11 mouse cellular contexts compared by ENCODE assay signal in the genomic region with DNA sequence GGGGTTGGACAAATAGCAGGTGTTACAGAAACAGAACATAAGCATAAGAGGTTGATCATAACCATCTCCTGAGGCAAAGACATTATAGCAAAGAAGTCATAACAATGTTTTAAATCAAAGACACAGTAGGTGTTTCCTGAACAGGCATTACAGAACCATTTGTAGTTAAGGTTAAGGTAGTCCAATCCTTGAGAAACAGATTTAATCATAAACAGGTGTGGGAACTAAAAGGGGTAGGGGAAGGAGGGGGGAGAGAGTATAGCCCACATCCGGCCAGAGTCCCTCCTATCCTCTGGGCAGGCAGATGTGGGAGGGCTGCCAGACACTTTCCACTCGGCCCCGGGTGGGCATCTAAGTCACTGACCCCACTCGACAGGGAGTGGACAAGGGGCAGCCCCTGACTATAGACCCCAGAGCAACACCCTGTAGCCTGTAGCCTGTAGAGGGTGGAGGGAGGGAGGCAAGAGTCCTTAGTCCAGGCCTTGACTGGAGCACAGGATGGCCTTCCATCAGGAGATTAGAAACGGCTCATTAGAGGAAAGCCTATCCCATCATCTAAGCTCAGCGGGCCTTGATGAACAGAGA.
"Had no signal": no experiment of that assay in that cellular context is flagged by ENCODE, and none has a peak within 500 bp of the region (broad histone marks: within the 10 kb centered on the region; RNA-seq: fewer than 3 reads in every experiment).

No protein-coding gene starts in this region.

- DNase-seq: kidney, adult 9 months; kidney, postnatal 10 days; kidney, postnatal 4 days; left cerebral cortex, postnatal 4 days; lung, adult 18-20 months; right cerebral cortex, postnatal 14 days; thymus, adult 2 months; thymus, postnatal 36 days had no signal

- H3K36me3 ChIP-seq: stomach, embryonic 15.5 days had no signal

- H3K27me3 ChIP-seq: stomach, embryonic 15.5 days had no signal

- ATAC-seq: intestine, postnatal 0 days had no signal

- H3K9me3 ChIP-seq: stomach, embryonic 15.5 days had no signal

- H3K27ac ChIP-seq: liver, embryonic 14.5 days; stomach, embryonic 15.5 days had no signal

- H3K9ac ChIP-seq: liver, embryonic 14.5 days; stomach, embryonic 15.5 days had no signal

- H3K4me3 ChIP-seq: stomach, embryonic 15.5 days had no signal

- H3K4me2 ChIP-seq: stomach, embryonic 15.5 days had no signal

- H3K4me1 ChIP-seq: stomach, embryonic 15.5 days had no signal
